Mouse (Mus musculus) adrenal gland, adult 10 weeks (tissue): ENCODE results near the gene Lrrc71. TPM values are rescaled to one million over a fixed set of nuclear protein-coding genes. Genes with fewer than 3 reads are reported as not detected.

Experiments used
- polyA plus RNA-seq: library from polyadenylated mRNA; stranded (reverse); fragments of 350-450 nt; fragmentation: Illumina TruSeq; extraction: RNeasy Lipid Tissue Mini Kit (QIAGEN cat#74804); gene quantifications from one replicate; pipeline ENCODE4 v1.2.3, GENCODE M21; 2014; ENCODE audit warnings: low read depth, low replicate concordance

Gene Lrrc71
- polyA plus RNA-seq: not detected

GRCm38 (mm10) chr3:87748431-87748830 lies at the start of gene Lrrc71:
TSS of gene Lrrc71 (minus strand) at chr3:87748625.

GRCm38 (mm10) chr3:87796736-87797334 lies 48.4 kb upstream of the Lrrc71 start, which contains the start of gene Insrr:
TSS of gene Insrr (plus strand) at chr3:87796951.

GRCm38 (mm10) chr3:87794922-87795325 lies 46.5 kb upstream of the Lrrc71 start, which contains the start of gene Ntrk1:
TSS of gene Ntrk1 (minus strand) at chr3:87795162.

Other genes with a start within 250 kb of the Lrrc71 start
- 15.3 TPM for gene Etv3, start 223.2 kb downstream of the Lrrc71 start, polyA plus RNA-seq
- gene Arhgef11, start 131.1 kb downstream of the Lrrc71 start, polyA plus RNA-seq: 26.7 TPM
- not detected for gene Ntrk1, start 46.5 kb upstream of the Lrrc71 start, polyA plus RNA-seq
- not detected for gene Insrr, start 48.3 kb upstream of the Lrrc71 start, polyA plus RNA-seq
- gene Pear1, start 75.7 kb upstream of the Lrrc71 start, polyA plus RNA-seq: 1.3 TPM
- not detected for gene Sh2d2a, start 98.1 kb upstream of the Lrrc71 start, polyA plus RNA-seq
- gene Prcc, start 137.0 kb upstream of the Lrrc71 start, polyA plus RNA-seq: 4.7 TPM
- gene Hdgf, start 157.7 kb upstream of the Lrrc71 start, polyA plus RNA-seq: 152 TPM
- 102 TPM for gene Mrpl24, start 170.9 kb upstream of the Lrrc71 start, polyA plus RNA-seq
- 19.4 TPM for gene Isg20l2, start 181.7 kb upstream of the Lrrc71 start, polyA plus RNA-seq
- 11.0 TPM for gene Rrnad1, start 182.1 kb upstream of the Lrrc71 start, polyA plus RNA-seq
- gene Crabp2, start 200.0 kb upstream of the Lrrc71 start, polyA plus RNA-seq: not detected
- 11.4 TPM for gene Nes, start 222.5 kb upstream of the Lrrc71 start, polyA plus RNA-seq